Mouse (Mus musculus): Measurements from ENCODE around the gene Iqcd. TPM values are rescaled to one million over a fixed set of nuclear protein-coding genes. Genes with fewer than 3 reads are reported as not detected.

Iqcd gene
- total and polyA plus RNA-seq, 3 experiments = 0.14 TPM; not detected in 2

GRCm38 (mm10) chr5:120600946-120601668 is 12.3 kb downstream of the Iqcd start:
- Histone ChIP-seq H3K27me3 (ENCODE audit: control insufficient read depth, insufficient read depth, low read length) (no peaks in the 10 kb centered on the region), H3K36me3 (ENCODE audit: control insufficient read depth, insufficient read depth, low read length) (no peaks in the 10 kb centered on the region), H3K79me2 (replicated peaks; ENCODE audit: control insufficient read depth, insufficient read depth, low read length) (no peaks in the 10 kb centered on the region), H3K9ac (ENCODE audit: low read depth, low read length) (no peak overlapping the region), H3K4me3 (no peak overlapping the region), H3K27ac (no peak overlapping the region), H3K4me1 (ENCODE audit: control insufficient read depth, insufficient read depth, low read length) (peaks cover 4% of the 10 kb centered on the region; the same call in 1 of the 2 replicates)
- WGBS = 34% methylated on average over 11 of the region's 11 CpGs
- intact Hi-C loops (cut with DNase I) = loop anchor here (5.0 kb wide), 1 partner anchor 44 kb away; no protein-coding TSS in a partner anchor
- no peak for DNase-seq
- TF ChIP-seq CTCF (IDR thresholded peaks at IDR 0.05) (peak; percentile 66), EP300 (IDR thresholded peaks at IDR 0.05; ENCODE audit: insufficient read depth, low read depth, low read length) (0 out of 2 replicates have a peak, but pooled peaks have one; percentile 15), POLR2A (IDR thresholded peaks at IDR 0.05; ENCODE audit: insufficient read depth, low read depth, low read length) (no peak)

- intact Hi-C loops (cut with DNase I) = loop anchor here (5.0 kb wide), 1 partner anchor 45 kb away; no protein-coding TSS in a partner anchor
- 97% methylated on average over 12 of the region's 12 CpGs for WGBS
These were observed 13.4 kb downstream of the Iqcd start for GRCm38 (mm10) chr5:120602210-120602609.

GRCm38 (mm10) chr5:120603515-120603914 is 14.7 kb downstream of the Iqcd start:
- no peak for DNase-seq
- Histone ChIP-seq H3K27me3 (ENCODE audit: control insufficient read depth, insufficient read depth, low read length) (no peaks in the 10 kb centered on the region), H3K79me2 (replicated peaks; ENCODE audit: control insufficient read depth, insufficient read depth, low read length) (no peaks in the 10 kb centered on the region), H3K4me3 (no peak overlapping the region), H3K27ac (no peak overlapping the region), H3K9ac (ENCODE audit: low read depth, low read length) (no peak overlapping the region), H3K4me1 (ENCODE audit: control insufficient read depth, insufficient read depth, low read length) (peaks cover 4% of the 10 kb centered on the region; the same call in 1 of the 2 replicates), H3K36me3 (ENCODE audit: control insufficient read depth, insufficient read depth, low read length) (no peaks in the 10 kb centered on the region)
- 78% methylated on average over 7 of the region's 7 CpGs for whole genome bisulfite sequencing
- intact Hi-C loops (cut with DNase I) = loop anchor here (5.0 kb wide), 1 partner anchor 46 kb away; no protein-coding TSS in a partner anchor
- TF ChIP-seq POLR2A (IDR thresholded peaks at IDR 0.05; ENCODE audit: insufficient read depth, low read depth, low read length) (no peak), EP300 (IDR thresholded peaks at IDR 0.05; ENCODE audit: insufficient read depth, low read depth, low read length) (no peak), CTCF (IDR thresholded peaks at IDR 0.05) (no peak)

More at GRCm38 (mm10) chr5:120602210-120602609, 13.4 kb downstream of the Iqcd start:
- H3K27me3 ChIP-seq (ENCODE audit: control insufficient read depth, insufficient read depth, low read length) = no peaks in the 10 kb centered on the region
- no peak overlapping the region for H3K27ac ChIP-seq
- DNase-seq = no peak
- peaks cover 4% of the 10 kb centered on the region; the same call in 1 of the 2 replicates for H3K4me1 ChIP-seq (ENCODE audit: control insufficient read depth, insufficient read depth, low read length)
- no peak overlapping the region for H3K9ac ChIP-seq (ENCODE audit: low read depth, low read length)
- H3K4me3 ChIP-seq = no peak overlapping the region
- no peaks in the 10 kb centered on the region for H3K79me2 ChIP-seq (replicated peaks; ENCODE audit: control insufficient read depth, insufficient read depth, low read length)
- TF ChIP-seq CTCF (IDR thresholded peaks at IDR 0.05) (no peak), EP300 (IDR thresholded peaks at IDR 0.05; ENCODE audit: insufficient read depth, low read depth, low read length) (no peak), POLR2A (IDR thresholded peaks at IDR 0.05; ENCODE audit: insufficient read depth, low read depth, low read length) (no peak)
- H3K36me3 ChIP-seq (ENCODE audit: control insufficient read depth, insufficient read depth, low read length) = no peaks in the 10 kb centered on the region

GRCm38 (mm10) chr5:120604839-120605238 is 16.0 kb downstream of the Iqcd start:
- no peak overlapping the region for H3K9ac ChIP-seq (ENCODE audit: low read depth, low read length)
- H3K27me3 ChIP-seq (ENCODE audit: control insufficient read depth, insufficient read depth, low read length) = no peaks in the 10 kb centered on the region
- DNase-seq = peak; percentile 78 to 86
- intact Hi-C loops (cut with DNase I) = loop anchor here (1.0 to 5.0 kb wide), 3 partner anchors 14 to 100 kb away; no protein-coding TSS in a partner anchor
- no peak overlapping the region for H3K27ac ChIP-seq
- peaks cover 4% of the 10 kb centered on the region; the same call in 1 of the 2 replicates for H3K4me1 ChIP-seq (ENCODE audit: control insufficient read depth, insufficient read depth, low read length)
- H3K79me2 ChIP-seq (replicated peaks; ENCODE audit: control insufficient read depth, insufficient read depth, low read length) = no peaks in the 10 kb centered on the region
- 6% methylated on average over 6 of the region's 6 CpGs for WGBS
- TF ChIP-seq EP300 (IDR thresholded peaks at IDR 0.05; ENCODE audit: insufficient read depth, low read depth, low read length) (0 out of 2 replicates have a peak, but pooled peaks have one; percentile 45), CTCF (IDR thresholded peaks at IDR 0.05) (peak; percentile 69), POLR2A (IDR thresholded peaks at IDR 0.05; ENCODE audit: insufficient read depth, low read depth, low read length) (no peak)
- H3K36me3 ChIP-seq (ENCODE audit: control insufficient read depth, insufficient read depth, low read length) = no peaks in the 10 kb centered on the region
- no peak overlapping the region for H3K4me3 ChIP-seq

- 2% methylated on average over 10 of the region's 10 CpGs for WGBS
- H3K36me3 ChIP-seq (ENCODE audit: control insufficient read depth, insufficient read depth, low read length) = no peaks in the 10 kb centered on the region
- DNase-seq = no peak
- TF ChIP-seq EP300 (IDR thresholded peaks at IDR 0.05; ENCODE audit: insufficient read depth, low read depth, low read length) (no peak), CTCF (IDR thresholded peaks at IDR 0.05) (no peak), POLR2A (IDR thresholded peaks at IDR 0.05; ENCODE audit: insufficient read depth, low read depth, low read length) (no peak)
- no peak overlapping the region for H3K27ac ChIP-seq
- no peaks in the 10 kb centered on the region for H3K79me2 ChIP-seq (replicated peaks; ENCODE audit: control insufficient read depth, insufficient read depth, low read length)
- intact Hi-C loops (cut with DNase I) = loop anchor here (1.0 to 2.0 kb wide), 2 partner anchors 14 to 100 kb away; no protein-coding TSS in a partner anchor
- H3K9ac ChIP-seq (ENCODE audit: low read depth, low read length) = 0 out of 2 replicates have a peak overlapping the region, but pooled peaks have one; percentile 7
- no peak overlapping the region for H3K4me3 ChIP-seq
- no peaks in the 10 kb centered on the region for H3K27me3 ChIP-seq (ENCODE audit: control insufficient read depth, insufficient read depth, low read length)
- H3K4me1 ChIP-seq (ENCODE audit: control insufficient read depth, insufficient read depth, low read length) = peaks cover 4% of the 10 kb centered on the region; the same call in 1 of the 2 replicates
These were observed 16.4 kb downstream of the Iqcd start for GRCm38 (mm10) chr5:120605241-120605661.

Measured in heart, adult 2 months (tissue).